Mouse (Mus musculus) NIH3T3 (cell line): ENCODE data around the gene Pyroxd1.
"Not testable (repeated sequence)": the region's sequence is repeated elsewhere in the genome, so short reads cannot be mapped to it uniquely, and the experiment has no call there.

ENCODE experiments used
- DNase-seq: peaks from one replicate; pipeline ENCODE4 v3.0.0-alpha.2; 2012; ENCODE audit warnings: low read depth

Pyroxd1 gene

DNA sequence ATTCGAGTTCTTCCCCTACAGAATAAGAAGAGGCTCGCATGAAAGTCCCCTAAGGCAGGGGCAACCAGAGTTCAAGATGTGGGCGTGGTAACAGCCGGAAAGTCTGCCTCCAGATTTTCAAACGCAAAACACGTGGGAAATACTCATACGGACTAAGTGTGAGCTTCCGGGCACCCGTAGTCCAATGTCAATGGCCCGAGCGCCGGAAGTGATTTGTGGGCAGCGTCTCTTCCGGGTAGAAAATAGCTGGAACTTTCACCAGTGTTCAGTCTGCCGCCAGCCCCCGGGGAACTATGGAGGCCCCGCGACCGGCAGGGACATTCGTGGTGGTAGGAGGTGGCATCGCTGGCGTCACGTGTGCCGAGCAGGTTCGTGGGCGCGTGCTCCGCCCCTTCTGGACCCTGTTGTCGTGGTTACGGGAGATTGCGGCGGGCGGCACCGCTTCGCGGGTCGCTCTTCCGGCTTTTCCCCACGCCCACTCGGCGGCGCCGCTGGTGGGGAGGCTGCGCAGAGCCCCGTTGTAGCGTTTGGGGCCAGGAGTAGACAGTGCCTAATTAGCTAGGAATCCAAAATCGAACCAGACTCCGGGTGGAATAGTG, at the start of gene Pyroxd1:
Gene Pyroxd1 (plus strand): TSS at position 215 of the 599 bp plus-strand sequence.
- peak; percentile 94 for DNase-seq

DNA sequence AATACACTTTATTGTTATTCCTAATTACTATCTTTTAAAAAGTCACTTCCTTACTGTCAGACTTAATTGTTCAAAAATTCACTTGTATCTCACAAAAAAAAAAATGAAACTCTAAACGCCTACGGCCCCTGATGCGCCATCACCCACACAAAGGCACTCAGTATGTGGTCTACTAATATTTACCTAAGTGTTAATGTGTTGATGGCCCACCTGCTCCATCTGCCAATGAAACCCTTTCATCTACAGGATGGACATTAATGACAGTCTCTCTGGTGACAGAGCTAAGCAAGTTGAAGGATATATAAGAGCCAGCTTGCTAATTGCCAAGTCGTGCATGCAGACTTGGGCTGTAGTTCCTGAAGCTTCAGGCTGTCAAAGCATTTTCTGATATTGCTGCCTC, 47.4 kb upstream of the Pyroxd1 start, which contains the start of gene Iapp:
Gene Iapp (plus strand): TSS at position 326 of the 400 bp plus-strand sequence.
- no peak for DNase-seq

- DNase-seq = no peak
These were observed 40.4 kb upstream of the Pyroxd1 start for GRCm38 (mm10) chr6:142305076-142305475.

- DNase-seq = no peak
These were observed 31.2 kb upstream of the Pyroxd1 start for GRCm38 (mm10) chr6:142314285-142314684.

DNA sequence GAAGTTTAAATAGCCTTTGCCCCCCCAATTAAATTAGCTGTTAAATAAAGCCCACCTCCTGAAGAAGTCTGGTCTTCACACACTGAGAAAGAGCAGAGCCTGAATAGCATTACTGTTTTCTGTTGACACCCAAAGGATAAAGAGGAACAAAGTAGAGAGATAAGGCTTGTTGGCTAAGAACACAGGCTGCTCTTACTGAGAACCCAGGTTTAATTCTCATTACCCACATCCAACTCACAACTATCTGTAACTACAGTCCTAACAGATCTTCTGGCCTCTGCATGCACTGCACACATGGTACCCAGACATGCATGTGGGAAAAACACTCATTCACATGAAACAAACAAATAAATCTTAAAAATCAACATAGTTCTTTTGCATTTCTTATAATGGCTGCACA, 28.3 kb upstream of the Pyroxd1 start:
- no peak for DNase-seq

DNA sequence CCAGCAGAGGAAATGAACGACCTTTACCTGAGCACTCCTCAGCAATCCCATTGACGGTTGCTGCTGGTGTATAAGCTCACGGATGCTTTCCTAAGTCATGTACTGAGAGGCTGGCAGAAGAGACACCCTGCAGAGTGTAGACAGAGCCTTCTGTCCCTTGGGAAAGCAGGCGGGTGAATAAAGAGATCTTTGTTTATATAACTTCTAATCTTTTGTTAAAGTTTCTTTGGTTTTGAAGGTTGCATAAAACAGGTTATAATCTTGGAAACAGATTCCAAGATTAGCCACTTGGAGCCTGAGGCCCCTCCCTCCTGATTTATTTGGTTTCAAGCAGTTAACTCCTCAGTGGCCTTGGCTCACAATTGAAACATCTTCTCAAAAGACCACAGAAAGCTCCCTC, 22.6 kb upstream of the Pyroxd1 start, which contains the start of gene Slco1a5:
Gene Slco1a5 (minus strand): TSS at position 101 of the 400 bp plus-strand sequence.
- DNase-seq = no peak

GRCm38 (mm10) chr6:142326598-142326997, 18.9 kb upstream of the Pyroxd1 start:
- DNase-seq = no peak

DNA sequence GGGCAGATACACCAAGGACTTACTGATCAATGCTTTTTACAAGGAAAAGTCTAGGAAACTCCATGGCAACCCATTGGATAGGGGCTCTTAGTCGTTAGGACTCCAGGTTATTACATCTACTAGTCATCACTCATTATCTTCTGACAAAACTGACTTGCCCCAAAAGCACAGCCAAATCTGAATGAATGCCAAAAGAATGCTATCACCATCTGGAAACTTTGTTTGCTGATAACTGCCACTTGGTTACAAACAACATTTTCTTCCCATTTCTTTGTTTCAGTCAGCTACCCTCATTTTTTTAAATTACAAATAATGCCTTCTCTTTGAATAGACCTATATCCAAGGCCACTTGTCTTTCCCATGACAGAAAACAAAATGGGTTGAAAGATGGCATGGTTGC, 16.3 kb upstream of the Pyroxd1 start:
- DNase-seq = no peak

GRCm38 (mm10) chr6:142338961-142339360, 6.5 kb upstream of the Pyroxd1 start:
- no peak for DNase-seq

DNA sequence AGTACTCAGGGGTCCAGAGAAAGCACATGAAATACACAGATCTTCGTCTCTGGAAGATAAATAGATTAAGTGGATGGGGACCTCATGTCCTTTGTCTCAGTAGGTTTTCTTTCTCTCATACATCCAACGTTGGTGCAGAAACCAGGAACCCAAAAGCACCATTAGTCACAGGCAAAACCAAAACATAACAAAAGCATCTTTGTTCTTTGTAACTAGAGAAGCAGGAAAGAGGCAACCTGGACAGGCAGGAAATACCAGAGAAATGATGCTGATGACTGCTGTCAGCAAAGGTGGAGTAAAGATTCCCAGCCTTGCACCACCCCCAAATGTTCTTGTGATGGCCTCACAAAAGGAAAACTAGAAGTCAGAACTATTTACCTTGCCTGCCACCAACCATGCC, 5.9 kb upstream of the Pyroxd1 start:
- peak; percentile 29 for DNase-seq

DNA sequence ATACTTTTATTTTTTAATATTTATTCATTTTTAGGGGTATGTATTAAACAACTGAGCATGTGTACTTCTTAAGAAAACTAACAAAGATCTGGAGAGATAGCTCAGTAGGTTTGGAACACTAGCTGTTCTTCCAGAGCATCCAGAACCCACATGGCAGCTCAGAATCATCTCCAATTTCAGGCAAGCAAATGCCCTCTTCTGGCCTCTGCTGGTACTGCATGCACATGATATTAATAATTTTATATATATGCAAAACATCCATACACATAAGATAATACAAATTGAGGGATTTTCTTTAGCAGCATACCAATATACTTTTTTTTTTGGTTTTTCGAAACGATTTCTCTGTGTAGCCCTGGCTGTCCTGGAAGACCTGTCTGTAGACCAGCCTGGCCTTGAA, 1.9 kb upstream of the Pyroxd1 start:
- DNase-seq = peak; percentile 85

- DNase-seq = no peak
These were observed 992 bp downstream of the Pyroxd1 start for GRCm38 (mm10) chr6:142346181-142347110.

DNA sequence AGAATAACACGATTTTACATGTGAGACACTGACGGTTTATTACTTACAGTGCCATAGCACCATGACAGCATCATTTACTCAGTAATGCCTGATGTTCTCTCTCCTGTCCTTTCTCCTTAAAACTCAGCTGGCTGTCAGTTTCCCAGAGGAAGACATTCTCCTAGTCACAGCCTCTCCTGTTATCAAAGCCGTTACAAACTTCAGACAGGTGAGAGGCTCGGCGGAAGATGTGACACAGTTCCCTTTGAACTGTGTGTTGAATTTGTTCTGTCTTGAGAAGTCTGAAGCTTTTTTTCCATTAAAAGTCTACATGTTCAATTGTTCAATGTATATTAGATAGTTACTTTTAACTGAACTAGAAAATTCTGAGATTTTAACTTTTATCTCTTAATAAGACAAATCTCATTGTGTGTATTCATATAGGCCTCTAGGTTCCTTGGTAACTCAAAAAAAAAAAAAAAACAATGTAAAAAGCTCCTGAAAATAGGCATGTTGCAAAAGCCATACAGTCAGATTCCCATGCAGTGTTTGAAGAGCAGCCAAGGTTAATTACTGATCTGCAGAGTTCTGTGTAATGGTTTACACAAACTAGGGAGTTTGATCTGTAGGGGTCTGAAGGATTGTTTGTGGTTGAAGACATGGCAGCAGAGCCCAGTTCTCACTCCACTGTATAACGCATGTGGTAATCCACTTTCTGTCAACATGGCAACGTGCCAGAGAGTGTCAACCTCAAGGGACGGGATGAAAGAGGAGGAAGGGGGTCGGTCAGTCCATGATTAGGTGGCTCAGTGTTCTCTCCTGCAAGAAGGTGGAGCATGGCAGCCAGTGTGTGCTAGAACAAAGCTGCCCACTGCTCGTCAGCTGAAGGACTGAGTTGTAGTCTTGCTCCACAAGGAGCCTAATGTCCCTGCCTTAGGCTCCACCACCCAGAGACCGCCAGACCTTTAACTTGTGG, 2.3 kb downstream of the Pyroxd1 start:
- DNase-seq = no peak

GRCm38 (mm10) chr6:142352099-142352498, 6.6 kb downstream of the Pyroxd1 start:
- not testable (repeated sequence) for DNase-seq

GRCm38 (mm10) chr6:142357106-142357505, 11.7 kb downstream of the Pyroxd1 start:
- no peak for DNase-seq

- DNase-seq = peak; percentile 62
These were observed 16.6 kb downstream of the Pyroxd1 start for GRCm38 (mm10) chr6:142362036-142362435.

- peak; percentile 83 for DNase-seq
These were observed 17.6 kb downstream of the Pyroxd1 start for GRCm38 (mm10) chr6:142363019-142363576.

GRCm38 (mm10) chr6:142365742-142366472, 20.5 kb downstream of the Pyroxd1 start:
- DNase-seq = peak; percentile 78

- DNase-seq = peak; percentile 62
These were observed 21.1 kb downstream of the Pyroxd1 start for GRCm38 (mm10) chr6:142366473-142367018.

DNA sequence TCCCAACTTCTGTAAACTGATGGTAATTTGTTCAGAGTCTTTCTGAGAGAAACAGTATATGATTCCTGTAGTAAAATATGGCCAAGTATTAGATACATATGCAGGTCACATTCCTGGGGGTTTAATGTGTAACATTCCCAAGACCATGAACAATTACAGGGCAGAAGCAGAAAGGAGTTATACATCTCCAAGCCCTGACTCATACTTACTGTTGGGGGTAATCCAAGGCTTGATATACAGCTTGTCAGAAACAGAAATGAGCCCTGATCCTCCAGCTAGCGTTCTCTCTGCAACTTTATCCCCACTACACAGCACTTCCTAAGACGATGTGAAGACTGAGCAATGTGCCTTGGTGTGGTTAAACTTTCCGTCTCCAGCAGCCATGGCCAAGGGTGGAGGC, 22.1 kb downstream of the Pyroxd1 start:
- DNase-seq = peak; percentile 92

GRCm38 (mm10) chr6:142369568-142369967, 24.1 kb downstream of the Pyroxd1 start:
- no peak for DNase-seq
